Mouse (Mus musculus) limb, embryonic 15.5 days (tissue): ENCODE data around the gene Rbp2. TPM values are rescaled to one million over a fixed set of nuclear protein-coding genes. Genes with fewer than 3 reads are reported as not detected.

Source experiments
- ATAC-seq: fragments of 200-750 bp; cut with Nextera tagmentation; 2 replicates; pipeline ENCODE4 v1.8.0; 2017; ENCODE audit warnings: low read depth, moderate TSS enrichment; ENCODE audit not compliant: insufficient number of reproducible peaks, low FRiP score, low TSS enrichment
- H3K27ac ChIP-seq: fragments of 300-500 bp; sonication (generic); 2 replicates; pipeline ENCODE4 v1.5.1; 2015; ENCODE audit warnings: moderate library complexity, mild to moderate bottlenecking, inconsistent platforms
- H3K27me3 ChIP-seq: fragments of 300-500 bp; sonication (generic); 2 replicates; pipeline ENCODE4 v1.6.1; 2015; ENCODE audit warnings: inconsistent platforms
- H3K36me3 ChIP-seq: fragments of 300-500 bp; sonication (generic); 2 replicates; pipeline ENCODE4 v1.6.1; 2015; ENCODE audit warnings: inconsistent platforms
- H3K4me1 ChIP-seq: fragments of 300-500 bp; sonication (generic); 2 replicates; pipeline ENCODE4 v1.6.1; 2015; ENCODE audit warnings: inconsistent platforms
- H3K4me2 ChIP-seq: fragments of 300-500 bp; sonication (generic); 2 replicates; pipeline ENCODE4 v1.6.1; 2015; ENCODE audit warnings: mild to moderate bottlenecking, inconsistent platforms
- H3K4me3 ChIP-seq: fragments of 300-500 bp; sonication (generic); 2 replicates; pipeline ENCODE4 v1.5.1; 2015; ENCODE audit warnings: mild to moderate bottlenecking, inconsistent platforms
- H3K9ac ChIP-seq: fragments of 300-500 bp; sonication (generic); 2 replicates; pipeline ENCODE4 v1.6.1; 2015; ENCODE audit warnings: inconsistent platforms
- H3K9me3 ChIP-seq: fragments of 300-500 bp; sonication (generic); 2 replicates; pipeline ENCODE4 v1.6.1; 2016; ENCODE audit warnings: inconsistent platforms
- WGBS: fragments of 180-500 bp; shearing (Covaris S2); methylation state at CpG from one replicate; pipeline ENCODE4 v1.1.7; 2015; 5-methylcytosine and 5-hydroxymethylcytosine counted together
- polyA plus RNA-seq: library from polyadenylated mRNA; unstranded; fragments of >200 nt; fragmentation: Nextera tagmentation; extraction: Ambion mirVana; gene quantifications from 2 replicates; pipeline ENCODE4 v1.2.1, GENCODE M21; 2015

Rbp2 gene
- polyA plus RNA-seq, 1 experiment from 2014 or later: 33.1 TPM

DNA sequence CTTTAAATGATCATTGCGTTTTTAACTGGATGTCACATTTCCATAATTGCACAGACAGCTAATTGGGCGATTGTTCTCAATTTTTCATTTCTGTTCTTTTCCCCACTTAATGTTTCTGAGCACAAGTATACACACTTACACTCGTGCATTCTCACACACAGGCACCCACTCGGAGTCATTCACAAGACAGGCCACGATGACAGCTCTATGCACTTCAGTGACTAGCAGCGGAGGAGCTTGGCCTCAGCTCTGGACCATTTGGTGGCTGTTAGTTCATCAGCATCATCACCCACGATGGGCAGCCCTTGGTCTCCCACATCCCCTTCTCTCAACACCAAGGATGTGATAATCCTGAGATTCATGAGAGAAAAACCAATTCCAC lies 39.6 kb downstream of the Rbp2 start:
- no peak overlapping the region for H3K4me2 ChIP-seq
- peaks cover 2% of the 10 kb centered on the region; the same call in 1 of the 2 replicates for H3K4me1 ChIP-seq
- H3K4me3 ChIP-seq: no peak overlapping the region
- H3K27ac ChIP-seq: no peak overlapping the region
- no peaks in the 10 kb centered on the region for H3K36me3 ChIP-seq
- H3K27me3 ChIP-seq: no peaks in the 10 kb centered on the region
- ATAC-seq: no peak
- no peaks in the 10 kb centered on the region for H3K9me3 ChIP-seq
- 61% methylated on average over 7 of the region's 7 CpGs for WGBS
- no peak overlapping the region for H3K9ac ChIP-seq

DNA sequence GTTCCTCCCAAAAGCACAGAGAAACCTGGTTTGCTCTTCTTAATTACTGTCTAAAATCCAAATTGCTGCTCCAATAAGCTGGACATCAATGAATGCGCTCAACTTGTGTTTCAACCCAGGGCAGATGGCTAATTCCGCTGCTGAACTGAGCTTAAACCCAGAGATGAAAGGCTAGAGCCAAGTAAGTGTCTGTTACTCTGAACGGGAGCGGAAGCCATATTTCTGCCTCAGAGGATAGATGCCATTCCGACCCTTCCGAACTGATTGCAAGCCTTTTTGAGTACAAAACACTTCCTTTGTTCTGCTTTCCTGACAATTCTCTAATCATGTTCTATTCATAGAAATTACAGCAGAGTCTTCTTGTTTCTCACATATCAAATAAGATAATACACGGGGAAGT lies 41.3 kb downstream of the Rbp2 start:
- Histone ChIP-seq H3K9ac (no peak overlapping the region), H3K4me3 (no peak overlapping the region), H3K4me1 (peaks cover 2% of the 10 kb centered on the region; the same call in 1 of the 2 replicates), H3K9me3 (no peaks in the 10 kb centered on the region), H3K36me3 (no peaks in the 10 kb centered on the region), H3K27me3 (no peaks in the 10 kb centered on the region), H3K27ac (no peak overlapping the region), H3K4me2 (no peak overlapping the region)
- ATAC-seq: no peak
- 78% methylated on average over 7 of the region's 7 CpGs for WGBS

- H3K4me3 ChIP-seq: no peak overlapping the region
- no peak overlapping the region for H3K4me2 ChIP-seq
- H3K4me1 ChIP-seq: no peaks in the 10 kb centered on the region; the same call in 1 of the 2 replicates
- H3K9ac ChIP-seq: no peak overlapping the region
- H3K9me3 ChIP-seq: no peaks in the 10 kb centered on the region
- no peak overlapping the region for H3K27ac ChIP-seq
- no peak for ATAC-seq
- no peaks in the 10 kb centered on the region for H3K27me3 ChIP-seq
- WGBS: 60% methylated on average over 4 of the region's 4 CpGs
- no peaks in the 10 kb centered on the region for H3K36me3 ChIP-seq
These were observed 43.9 kb downstream of the Rbp2 start for GRCm38 (mm10) chr9:98529776-98530175.

- Histone ChIP-seq H3K27ac (no peak overlapping the region), H3K4me2 (no peak overlapping the region), H3K4me3 (no peak overlapping the region), H3K4me1 (no peaks in the 10 kb centered on the region), H3K9ac (no peak overlapping the region), H3K27me3 (no peaks in the 10 kb centered on the region), H3K9me3 (no peaks in the 10 kb centered on the region), H3K36me3 (no peaks in the 10 kb centered on the region)
- no peak for ATAC-seq
- 29% methylated on average over 2 of the region's 2 CpGs for WGBS
These were observed 45.1 kb downstream of the Rbp2 start for GRCm38 (mm10) chr9:98530999-98531398.

- Histone ChIP-seq H3K27ac (no peak overlapping the region), H3K27me3 (0 out of 2 replicates have a peak, but pooled peaks cover 6% of the 10 kb centered on the region), H3K4me2 (no peak overlapping the region), H3K9ac (no peak overlapping the region), H3K4me1 (peaks cover 2% of the 10 kb centered on the region; the same call in 1 of the 2 replicates), H3K36me3 (no peaks in the 10 kb centered on the region), H3K4me3 (no peak overlapping the region), H3K9me3 (no peaks in the 10 kb centered on the region)
- ATAC-seq: no peak
- WGBS: 57% methylated on average over 4 of the region's 4 CpGs
These were observed 48.9 kb downstream of the Rbp2 start for GRCm38 (mm10) chr9:98534675-98535280.

DNA sequence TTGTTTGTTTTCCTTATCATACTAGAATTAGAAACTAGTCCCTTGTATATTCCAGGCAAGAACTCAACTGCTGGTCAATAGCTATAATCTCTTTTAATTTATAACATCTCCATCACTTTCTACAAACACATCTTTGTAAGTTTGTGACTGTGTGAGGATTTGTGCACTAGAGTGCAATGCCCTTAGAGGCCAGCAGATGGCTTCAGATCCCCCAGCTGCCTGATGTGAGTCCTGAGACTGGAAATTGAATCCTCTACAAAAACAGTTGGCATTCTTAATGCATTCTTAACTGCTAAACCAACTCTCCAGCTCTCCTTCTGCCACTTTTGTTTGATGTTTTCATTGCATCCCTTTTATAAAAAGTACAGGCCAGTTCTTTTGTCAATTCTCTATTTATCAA lies 49.8 kb downstream of the Rbp2 start:
- Histone ChIP-seq H3K4me2 (no peak overlapping the region), H3K27ac (no peak overlapping the region), H3K4me1 (peaks cover 2% of the 10 kb centered on the region; the same call in 1 of the 2 replicates), H3K36me3 (no peaks in the 10 kb centered on the region), H3K9me3 (no peaks in the 10 kb centered on the region), H3K27me3 (0 out of 2 replicates have a peak, but pooled peaks cover 7% of the 10 kb centered on the region), H3K9ac (no peak overlapping the region), H3K4me3 (no peak overlapping the region)
- ATAC-seq: no peak

DNA sequence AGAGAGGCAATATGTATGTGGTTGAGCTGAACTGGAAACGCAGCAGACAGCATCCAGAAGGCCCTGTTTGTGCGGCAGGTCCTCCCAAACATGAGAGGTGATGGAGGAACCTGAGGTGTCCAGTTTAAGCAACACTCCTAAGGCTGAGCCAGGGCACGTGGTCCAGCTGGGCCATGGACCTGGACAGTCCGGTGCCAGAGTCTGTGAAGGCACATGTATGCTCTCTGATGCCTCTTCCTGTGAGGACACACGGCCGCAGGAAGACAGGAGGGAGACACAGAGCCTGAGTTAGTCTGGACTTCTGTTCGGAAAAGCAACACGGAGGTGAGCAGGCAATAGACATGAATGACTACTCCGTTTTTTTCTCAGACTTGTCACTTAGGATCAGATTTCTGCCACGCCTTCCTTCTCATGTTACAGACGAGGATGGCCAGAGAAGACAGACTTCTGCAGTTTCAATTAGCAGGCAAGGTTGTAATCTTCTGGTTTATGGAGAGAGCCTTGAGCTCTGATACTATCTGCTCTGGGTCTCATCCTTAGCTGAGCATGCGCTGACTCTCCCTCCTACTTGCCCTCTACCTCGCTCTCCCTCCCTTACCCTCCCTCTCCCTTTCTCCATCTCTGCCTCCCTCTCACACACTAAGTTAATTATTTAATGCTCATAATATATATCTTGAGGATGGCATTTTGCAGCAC lies 52.2 kb downstream of the Rbp2 start:
- no peak overlapping the region for H3K4me3 ChIP-seq
- ATAC-seq: no peak
- H3K27ac ChIP-seq: no peak overlapping the region
- H3K9me3 ChIP-seq: no peaks in the 10 kb centered on the region
- WGBS: 26% methylated on average over 13 of the region's 13 CpGs
- no peaks in the 10 kb centered on the region for H3K36me3 ChIP-seq
- H3K9ac ChIP-seq: no peak overlapping the region
- peaks cover 2% of the 10 kb centered on the region; the same call in 1 of the 2 replicates for H3K4me1 ChIP-seq
- 0 out of 2 replicates have a peak, but pooled peaks cover 7% of the 10 kb centered on the region for H3K27me3 ChIP-seq
- H3K4me2 ChIP-seq: peak overlapping the region; percentile 25

DNA sequence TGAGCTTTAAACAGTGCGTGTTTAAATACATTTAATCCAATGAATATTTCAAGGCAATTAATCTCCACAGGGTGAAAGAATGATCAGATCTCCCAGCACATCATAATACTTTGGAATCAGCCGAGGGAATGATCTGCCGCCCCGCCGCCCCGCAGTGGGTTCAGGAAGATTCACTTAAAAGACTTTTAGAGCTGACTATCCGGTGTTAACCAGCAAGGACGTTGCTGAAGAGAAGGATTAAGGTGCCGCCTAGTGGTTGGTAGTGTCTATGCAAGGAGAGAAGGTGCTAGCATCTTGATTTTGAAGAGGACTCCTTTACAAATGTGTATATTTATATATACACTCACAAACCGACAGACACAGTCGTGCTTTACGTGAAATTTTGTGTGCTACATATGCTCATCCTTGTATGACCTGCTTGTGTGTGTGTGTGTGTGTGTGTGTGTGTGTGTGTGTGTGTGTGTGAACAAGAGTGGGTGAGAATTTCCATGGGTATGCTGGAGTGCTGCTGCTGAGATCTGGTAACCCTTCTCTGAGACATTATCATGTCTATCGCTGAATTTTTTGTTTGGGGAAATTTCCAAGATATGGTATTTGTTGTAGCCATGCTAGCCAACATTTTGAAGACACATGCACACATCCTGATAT lies 52.9 kb downstream of the Rbp2 start:
- H3K9me3 ChIP-seq: no peaks in the 10 kb centered on the region
- H3K27ac ChIP-seq: no peak overlapping the region
- 6% methylated on average over 13 of the region's 13 CpGs for WGBS
- no peak overlapping the region for H3K4me3 ChIP-seq
- no peak overlapping the region for H3K9ac ChIP-seq
- 0 out of 2 replicates have a peak, but pooled peaks cover 7% of the 10 kb centered on the region for H3K27me3 ChIP-seq
- no peaks in the 10 kb centered on the region for H3K36me3 ChIP-seq
- no peak for ATAC-seq
- peaks cover 2% of the 10 kb centered on the region; the same call in 1 of the 2 replicates for H3K4me1 ChIP-seq
- H3K4me2 ChIP-seq: peak overlapping the region; percentile 25

DNA sequence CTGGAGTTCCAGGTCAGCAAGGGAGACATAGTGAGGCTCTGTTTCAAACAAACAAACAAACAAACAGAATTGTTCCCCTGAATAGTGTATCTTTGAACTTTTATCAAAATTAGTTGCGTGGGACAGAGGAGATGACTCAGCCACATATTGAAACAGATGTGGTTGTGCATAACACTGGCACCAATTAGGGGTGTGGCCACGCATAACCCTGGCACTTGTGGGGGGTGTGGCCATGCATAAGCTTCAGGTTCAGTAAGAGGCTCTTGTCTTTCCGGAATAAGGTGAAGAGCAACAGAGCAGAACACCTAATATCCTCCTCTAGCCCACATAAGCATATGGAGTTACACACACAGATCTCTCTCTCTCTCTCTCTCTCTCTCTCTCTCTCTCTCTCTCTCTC lies 58.1 kb downstream of the Rbp2 start:
- ATAC-seq: no peak
- 87% methylated on average over 3 of the region's 3 CpGs for WGBS

More for the DNA sequence above, 58.1 kb downstream of the Rbp2 start:
- Histone ChIP-seq H3K36me3 (no peaks in the 10 kb centered on the region), H3K4me2 (no peak overlapping the region), H3K27me3 (0 out of 2 replicates have a peak, but pooled peaks cover 7% of the 10 kb centered on the region), H3K9ac (no peak overlapping the region), H3K9me3 (no peaks in the 10 kb centered on the region), H3K4me3 (no peak overlapping the region), H3K4me1 (no peaks in the 10 kb centered on the region), H3K27ac (no peak overlapping the region)

Other genes starting within 250 kb of the Rbp2 start
- 5.4 and 7.0 TPM in 2 replicates for gene Nmnat3, start 198.7 kb upstream of the Rbp2 start, polyA plus RNA-seq
- gene Rbp1, start 63.2 kb upstream of the Rbp2 start, polyA plus RNA-seq: 34.2 and 34.5 TPM in 2 replicates
- 208 and 209 TPM in 2 replicates for gene Copb2, start 77.6 kb downstream of the Rbp2 start, polyA plus RNA-seq
- 51.3 and 52.5 TPM in 2 replicates for gene Mrps22, start 115.5 kb downstream of the Rbp2 start, polyA plus RNA-seq